In genomic region chr4:46304757-46305384, GRCm38 (mm10) we compare ENCODE assay signal across 8 mouse cellular contexts. TPM values are rescaled to one million over a fixed set of nuclear protein-coding genes. Genes with fewer than 3 reads are reported as not detected.
DNase-seq lines count a peak whose midpoint lies in the region; ATAC-seq and TF ChIP-seq lines count a peak whose summit lies in the region.

No protein-coding gene starts in this region.

- H3K4me2 ChIP-seq in heart, embryonic 11.5 days = peak overlapping the region; percentile 87
- peak overlapping the region; percentile 87 for H3K4me2 ChIP-seq in kidney, postnatal 0 days (ENCODE audit: low read length)

- TF ChIP-seq CTCF in brain, embryonic 14.5 days (IDR thresholded peaks at IDR 0.05; ENCODE audit: borderline replicate concordance, extremely low read depth, insufficient read depth, insufficient read length) = peak; percentile 21; the same call in 1 of the 2 replicates
- TF ChIP-seq CTCF in kidney, postnatal 0 days (IDR thresholded peaks at IDR 0.05; ENCODE audit: low read depth) = peak; percentile 36; the same call in 1 of the 2 replicates
- TF ChIP-seq CTCF in liver, adult 2 months (IDR thresholded peaks at IDR 0.05; ENCODE audit: low read depth, low read length) = 0 out of 2 replicates have a peak, but pooled peaks have one; percentile 7

- peak overlapping the region; percentile 86 for H3K4me3 ChIP-seq in heart, embryonic 11.5 days (ENCODE audit: low read depth, low read length)
- peak overlapping the region; percentile 66 for H3K4me3 ChIP-seq in kidney, postnatal 0 days (replicated peaks; ENCODE audit: low read depth, low read length)
- peak overlapping the region; percentile 65 for H3K4me3 ChIP-seq in liver, adult 2 months (ENCODE audit: insufficient read depth, low read depth, low read length)

- H3K79me2 ChIP-seq in liver, adult 2 months (ENCODE audit: control insufficient read depth, insufficient read depth, low read length) = no peaks in the 10 kb centered on the region

- WGBS in heart, embryonic 11.5 days (ENCODE audit: insufficient replicate concordance) = under 1% methylated on average over 65 of the region's 78 CpGs
- WGBS in kidney, postnatal 0 days = 1% methylated on average over 54 of the region's 78 CpGs
- WGBS in liver, adult 2 months = under 1% methylated on average over 75 of the region's 78 CpGs

- TF ChIP-seq POLR2A in brain, embryonic 14.5 days (IDR thresholded peaks at IDR 0.05; ENCODE audit: borderline replicate concordance, extremely low read depth, insufficient read depth, insufficient read length, poor library complexity, severe bottlenecking) = peak; percentile 84
- 0 out of 2 replicates have a peak, but pooled peaks have one; percentile 18 for TF ChIP-seq POLR2A in liver, adult 2 months (IDR thresholded peaks at IDR 0.05; ENCODE audit: extremely low read depth, insufficient read depth, low read length)

- H3K4me1 ChIP-seq in heart, embryonic 11.5 days (ENCODE audit: control insufficient read depth, insufficient read depth, low read length) = 0 out of 2 replicates have a peak, but pooled peaks cover 9% of the 10 kb centered on the region
- H3K4me1 ChIP-seq in kidney, postnatal 0 days (replicated peaks; ENCODE audit: insufficient read depth, low read length) = no peaks in the 10 kb centered on the region
- peaks cover 5% of the 10 kb centered on the region for H3K4me1 ChIP-seq in liver, adult 2 months (ENCODE audit: control insufficient read depth, insufficient read depth, low read length)

- DNase-seq in B cell, adult 2 months = peak; percentile 78 to 81
- peak; percentile 90 for DNase-seq in brain, embryonic 14.5 days (ENCODE audit: low read depth)
- peak; percentile 79 for DNase-seq in kidney, postnatal 0 days (ENCODE audit: low spot score)
- peak; percentile 58 for DNase-seq in liver, adult 2 months (ENCODE audit: extremely low read depth, low read depth, low spot score)
- peak; percentile 56 to 59 for DNase-seq in spleen, postnatal 36 days (ENCODE audit: low spot score in 2 of 2)

- H3K27me3 ChIP-seq in heart, embryonic 11.5 days (ENCODE audit: control insufficient read depth, insufficient read depth, low read length) = peaks cover 38% of the 10 kb centered on the region
- H3K27me3 ChIP-seq in kidney, postnatal 0 days (ENCODE audit: insufficient read depth, low read length) = no peaks in the 10 kb centered on the region
- H3K27me3 ChIP-seq in liver, adult 2 months (ENCODE audit: control insufficient read depth, insufficient read depth, low read length) = 0 out of 2 replicates have a peak, but pooled peaks cover 3% of the 10 kb centered on the region

- no peaks in the 10 kb centered on the region for H3K36me3 ChIP-seq in heart, embryonic 11.5 days (ENCODE audit: control insufficient read depth, insufficient read depth, low read length)
- no peaks in the 10 kb centered on the region for H3K36me3 ChIP-seq in kidney, postnatal 0 days (ENCODE audit: insufficient read depth, low read length)
- H3K36me3 ChIP-seq in liver, adult 2 months (ENCODE audit: control insufficient read depth, insufficient read depth, low read length) = no peaks in the 10 kb centered on the region

- H3K9me3 ChIP-seq in heart, embryonic 11.5 days (replicated peaks; ENCODE audit: control insufficient read depth, low read length) = no peaks in the 10 kb centered on the region
- H3K9me3 ChIP-seq in kidney, postnatal 0 days (replicated peaks; ENCODE audit: low read length) = no peaks in the 10 kb centered on the region

- H3K9ac ChIP-seq in heart, embryonic 11.5 days (ENCODE audit: low read depth, low read length) = peak overlapping the region; percentile 88
- H3K9ac ChIP-seq in kidney, postnatal 0 days (ENCODE audit: low read depth, low read length) = peak overlapping the region; percentile 57
- H3K9ac ChIP-seq in liver, adult 2 months (ENCODE audit: low read depth, low read length) = peak overlapping the region; percentile 74

- H3K27ac ChIP-seq in heart, embryonic 11.5 days (ENCODE audit: low read depth, low read length) = peak overlapping the region; percentile 66; the same call in 1 of the 2 replicates
- no peak overlapping the region for H3K27ac ChIP-seq in kidney, postnatal 0 days
- H3K27ac ChIP-seq in liver, adult 2 months (replicated peaks; ENCODE audit: insufficient read depth, low read depth, low read length) = peak overlapping the region; percentile 45; the same call in 1 of the 2 replicates

- peak; percentile 67 for ATAC-seq in erythroblast, adult 5-6 weeks (replicated peaks; ENCODE audit: low FRiP score, poor library complexity, severe bottlenecking)
- peak; percentile 80 for ATAC-seq in heart, embryonic 11.5 days (replicated peaks; ENCODE audit: insufficient number of reproducible peaks, low FRiP score, low TSS enrichment)
- peak; percentile 90 for ATAC-seq in kidney, postnatal 0 days (replicated peaks; ENCODE audit: low FRiP score, low read depth)
- ATAC-seq in monocyte, adult 5-6 weeks (replicated peaks; ENCODE audit: insufficient number of reproducible peaks, low FRiP score, low TSS enrichment, poor library complexity, severe bottlenecking) = 0 out of 2 replicates have a peak, but pooled peaks have one; percentile 28

RNA-seq across cellular contexts. Expression of gene Foxe1, which starts 38.5 kb away (rescaled TPM):
- 0.03 TPM in 1 of 2 replicates, not detected in the other for polyA plus RNA-seq in brain, embryonic 14.5 days (2012; rRNA removed)
- not detected in 2 replicates for total RNA-seq in erythroblast, adult 5-6 weeks (2015; ENCODE audit: low replicate concordance)
- not detected in 2 replicates for total RNA-seq in erythroblast, adult 5-6 weeks (2017; ENCODE audit: low replicate concordance)
- polyA plus RNA-seq in heart, embryonic 11.5 days (2014; fragmentation: Nextera tagmentation; extraction: Ambion mirVana) = 0.07 TPM in 2 replicates
- not detected in 2 replicates for polyA plus RNA-seq in kidney, postnatal 0 days (2015; fragmentation: Nextera tagmentation; extraction: Ambion mirVana)
- total RNA-seq in liver, adult 2 months (2014; rRNA removed) = not detected in 2 replicates
- polyA plus RNA-seq in liver, adult 2 months (2012; rRNA removed) = 0.04 TPM in 1 of 2 replicates, not detected in the other
- total RNA-seq in monocyte, adult 5-6 weeks (2017) = not detected in 3 replicates

Comparison
In these comparisons a context has a peak if more than half of its experiments do, and no peak if none do; other contexts are left out.
1. ATAC-seq: peak in every context shown above with its lines; median percentile 90 in kidney, postnatal 0 days; 80 in heart, embryonic 11.5 days; 67 in erythroblast, adult 5-6 weeks; 28 in monocyte, adult 5-6 weeks.